In the genomic region with DNA sequence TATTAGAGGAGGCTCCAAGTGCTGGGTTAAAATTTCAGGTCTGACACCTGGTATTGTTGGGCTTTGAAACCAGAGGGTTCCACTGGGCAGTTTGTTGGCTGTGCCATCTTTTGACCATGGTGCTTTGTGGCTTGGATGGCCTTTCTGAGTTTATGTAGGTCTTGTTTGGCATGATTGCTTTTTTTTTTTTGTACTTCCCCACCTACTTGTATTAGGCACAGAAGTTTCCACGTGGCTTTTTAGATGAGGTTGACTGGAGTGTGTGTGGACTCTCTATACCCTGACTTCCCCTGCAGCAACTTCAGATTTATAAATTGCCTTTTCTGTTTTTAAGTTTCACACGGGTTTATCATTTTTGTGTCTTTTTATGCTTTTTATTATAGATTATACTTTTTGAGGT, we compare ENCODE assay signal across 36 mouse cellular contexts. TPM values are rescaled to one million over a fixed set of nuclear protein-coding genes. Genes with fewer than 3 reads are reported as not detected.
"Had no signal": no experiment of that assay in that cellular context is flagged by ENCODE, and none has a peak within 500 bp of the region (broad histone marks: within the 10 kb centered on the region; RNA-seq: fewer than 3 reads in every experiment).

No protein-coding gene starts in this region.

- H3K4me3 ChIP-seq: limb, embryonic 10.5 days; limb, embryonic 12.5 days; limb, embryonic 13.5 days; limb, embryonic 15.5 days; liver, embryonic 12.5 days; liver, embryonic 13.5 days; liver, embryonic 15.5 days; lung, embryonic 15.5 days; megakaryocyte, embryonic 14.5 days; midbrain, embryonic 10.5 days; midbrain, embryonic 12.5 days; midbrain, embryonic 13.5 days; midbrain, embryonic 15.5 days; myocyte; neural tube, embryonic 12.5 days had no signal

- H3K4me2 ChIP-seq: limb, embryonic 12.5 days; limb, embryonic 13.5 days; limb, embryonic 15.5 days; liver, embryonic 11.5 days; liver, embryonic 12.5 days; liver, embryonic 13.5 days; liver, embryonic 15.5 days; lung, embryonic 14.5 days; lung, embryonic 15.5 days; midbrain, embryonic 11.5 days; midbrain, embryonic 12.5 days; midbrain, embryonic 13.5 days; midbrain, embryonic 15.5 days; neural tube, embryonic 12.5 days had no signal

- DNase-seq: left cerebral cortex, postnatal 4 days; liver; liver, embryonic 13.5 days; liver, postnatal 0 days; lung, adult 18-20 months; lung, adult 2 months; lung, embryonic 14.5 days; lung, postnatal 10 days; lung, postnatal 14 days; lung, postnatal 36 days; lung, postnatal 4 days; midbrain, embryonic 14.5 days had no signal

- H3K27me3 ChIP-seq: limb, embryonic 12.5 days; limb, embryonic 13.5 days; limb, embryonic 15.5 days; liver, embryonic 12.5 days; liver, embryonic 13.5 days; liver, embryonic 15.5 days; lung, embryonic 15.5 days; megakaryocyte, embryonic 14.5 days; midbrain, embryonic 12.5 days; midbrain, embryonic 13.5 days; midbrain, embryonic 15.5 days; neural tube, embryonic 12.5 days had no signal

- H3K9me3 ChIP-seq: limb, embryonic 10.5 days; limb, embryonic 12.5 days; limb, embryonic 13.5 days; limb, embryonic 15.5 days; liver, embryonic 12.5 days; liver, embryonic 13.5 days; liver, embryonic 15.5 days; lung, embryonic 15.5 days; megakaryocyte, embryonic 14.5 days; midbrain, embryonic 10.5 days; midbrain, embryonic 12.5 days; midbrain, embryonic 13.5 days; midbrain, embryonic 15.5 days; neural tube, embryonic 12.5 days had no signal

- H3K27ac ChIP-seq: limb, embryonic 10.5 days; limb, embryonic 12.5 days; limb, embryonic 13.5 days; limb, embryonic 15.5 days; liver, embryonic 12.5 days; liver, embryonic 13.5 days; liver, embryonic 14.5 days; liver, embryonic 15.5 days; lung, embryonic 15.5 days; macrophage; midbrain, embryonic 10.5 days; midbrain, embryonic 12.5 days; midbrain, embryonic 13.5 days; midbrain, embryonic 15.5 days; neural tube, embryonic 12.5 days had no signal

- H3K9ac ChIP-seq: limb, embryonic 12.5 days; limb, embryonic 13.5 days; limb, embryonic 15.5 days; liver, embryonic 12.5 days; liver, embryonic 13.5 days; liver, embryonic 14.5 days; liver, embryonic 15.5 days; liver, postnatal 0 days; lung, embryonic 14.5 days; lung, embryonic 15.5 days; midbrain, embryonic 12.5 days; midbrain, embryonic 13.5 days; midbrain, embryonic 15.5 days; neural tube, embryonic 12.5 days had no signal

RNA-seq across cellular contexts. Expression of gene March4, which starts 52.0 kb away (rescaled TPM):
- total RNA-seq: liver, adult 2 months; megakaryocyte, adult 5-6 weeks; megakaryocyte-erythroid progenitor cell, adult 5-6 weeks; monocyte, adult 5-6 weeks had no signal
- polyA plus RNA-seq: limb, embryonic 10.5 days; limb, embryonic 11.5 days; limb, embryonic 12.5 days; limb, embryonic 13.5 days; limb, embryonic 15.5 days; liver, adult 2 months; liver, embryonic 11.5 days; liver, embryonic 12.5 days; liver, embryonic 13.5 days; liver, embryonic 14.5 days; liver, embryonic 15.5 days; liver, embryonic 16.5 days; liver, postnatal 0 days; lung, embryonic 14.5 days; macrophage had no signal
